Mouse (Mus musculus) midbrain, embryonic 11.5 days (tissue): ENCODE data around the gene Adipor2. TPM values are rescaled to one million over a fixed set of nuclear protein-coding genes. Genes with fewer than 3 reads are reported as not detected.
A peak's percentile ranks its signal among the peaks of the same experiment; 100 is the strongest.

ENCODE experiments used
- ATAC-seq: fragments of 200-750 bp; cut with Nextera tagmentation; 2 replicates; pipeline ENCODE4 v1.8.0; 2017; ENCODE audit warnings: moderate TSS enrichment, moderate library complexity; ENCODE audit not compliant: low FRiP score
- DNase-seq: peaks from one replicate; pipeline ENCODE4 v3.0.0; 2015; ENCODE audit warnings: low spot score; ENCODE audit errors: missing footprints
- H3K27ac ChIP-seq: fragments of 300-500 bp; sonication (generic); 2 replicates; pipeline ENCODE4 v1.5.1; 2014; ENCODE audit warnings: low read depth, low read length
- H3K27me3 ChIP-seq: fragments of 300-500 bp; sonication (generic); 2 replicates; pipeline ENCODE4 v1.6.1; 2014; ENCODE audit warnings: mild to moderate bottlenecking, low read length, moderate library complexity, mixed read lengths; ENCODE audit not compliant: control insufficient read depth, insufficient read depth
- H3K36me3 ChIP-seq: fragments of 300-500 bp; sonication (generic); 2 replicates; pipeline ENCODE4 v1.6.1; 2014; ENCODE audit warnings: mild to moderate bottlenecking, low read length, moderate library complexity, mixed read lengths; ENCODE audit not compliant: control insufficient read depth, insufficient read depth
- H3K4me1 ChIP-seq: fragments of 300-500 bp; sonication (generic); 2 replicates; pipeline ENCODE4 v1.6.1; 2014; ENCODE audit warnings: low read length; ENCODE audit not compliant: control insufficient read depth, insufficient read depth
- H3K4me2 ChIP-seq: fragments of 300-500 bp; sonication (generic); 2 replicates; pipeline ENCODE4 v1.6.1; 2014; ENCODE audit warnings: mild to moderate bottlenecking, moderate library complexity
- H3K4me3 ChIP-seq: fragments of 300-500 bp; sonication (generic); 2 replicates; pipeline ENCODE4 v1.5.1; 2014; ENCODE audit warnings: low read depth, low read length
- H3K9ac ChIP-seq: fragments of 300-500 bp; sonication (generic); 2 replicates; pipeline ENCODE4 v1.6.1; 2014; ENCODE audit warnings: low read length
- H3K9me3 ChIP-seq: fragments of 300-500 bp; sonication (generic); 2 replicates; pipeline ENCODE4 v1.6.1; 2016; ENCODE audit warnings: low read length; ENCODE audit not compliant: control insufficient read depth
- WGBS: fragments of 180-500 bp; shearing (Covaris S2); extraction: QIAGEN DNeasy Blood & Tissue Kit; methylation state at CpG from one replicate; pipeline ENCODE4 v1.1.7; 2014; 5-methylcytosine and 5-hydroxymethylcytosine counted together
- polyA plus RNA-seq: library from polyadenylated mRNA; unstranded; fragments of >200 nt; fragmentation: Nextera tagmentation; extraction: Ambion mirVana; gene quantifications from 2 replicates; pipeline ENCODE4 v1.2.1, GENCODE M21; 2014

The Adipor2 gene
- polyA plus RNA-seq, 1 experiment from 2014 or later: 18.7 TPM

DNA sequence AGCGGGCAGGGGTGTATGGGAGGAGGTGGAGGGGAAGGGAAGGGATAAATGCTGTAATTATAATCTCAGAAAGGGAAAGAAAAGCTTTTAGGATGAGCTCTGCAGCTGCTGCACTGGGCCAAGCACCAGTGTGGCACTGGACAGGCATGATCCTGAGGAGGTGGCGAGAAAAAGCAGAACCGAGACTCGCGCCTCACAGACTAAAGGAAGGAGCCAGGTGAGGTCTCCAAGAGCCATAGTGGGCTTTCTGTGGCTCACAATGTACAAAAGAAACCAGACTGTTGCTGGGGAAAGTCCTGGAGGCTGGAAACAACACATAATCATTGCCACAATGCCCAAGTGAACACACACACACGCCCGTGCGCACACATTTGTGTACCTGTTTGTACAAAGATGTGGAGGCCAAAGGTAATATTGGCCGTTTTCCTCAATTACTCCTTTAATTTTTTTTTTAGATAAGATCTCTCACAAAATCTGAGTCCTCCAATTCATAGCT, 66.8 kb downstream of the Adipor2 start:
- ATAC-seq: no peak
- no peaks in the 10 kb centered on the region for H3K27me3 ChIP-seq

DNA sequence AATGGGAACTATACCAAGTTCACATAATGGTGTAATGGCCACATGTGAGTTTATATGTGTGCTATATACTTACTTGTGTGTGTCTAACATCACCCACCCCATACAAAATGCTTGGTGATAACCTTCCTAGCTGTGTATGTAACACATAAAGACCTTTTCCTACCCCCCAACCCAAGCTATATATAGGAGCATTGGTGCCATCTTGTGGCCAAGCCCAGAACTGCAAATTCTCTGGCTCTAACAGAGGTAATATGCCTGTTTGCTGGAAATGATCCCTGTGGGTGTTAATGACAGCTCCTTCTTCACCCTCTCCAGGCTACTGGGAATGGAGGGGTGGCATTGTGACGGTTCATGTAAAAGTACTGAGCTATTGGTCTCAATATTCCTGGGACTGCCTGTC, 69.3 kb downstream of the Adipor2 start:
- peak; percentile 45 for ATAC-seq

More for the DNA sequence above, 66.8 kb downstream of the Adipor2 start:
- no peak overlapping the region for H3K9ac ChIP-seq
- H3K4me1 ChIP-seq: no peaks in the 10 kb centered on the region
- peak; percentile 66 for DNase-seq
- H3K36me3 ChIP-seq: peaks cover 15% of the 10 kb centered on the region
- WGBS: 89% methylated on average over 9 of the region's 9 CpGs
- no peak overlapping the region for H3K27ac ChIP-seq
- H3K4me2 ChIP-seq: no peak overlapping the region
- no peak overlapping the region for H3K4me3 ChIP-seq
- no peaks in the 10 kb centered on the region for H3K9me3 ChIP-seq

DNA sequence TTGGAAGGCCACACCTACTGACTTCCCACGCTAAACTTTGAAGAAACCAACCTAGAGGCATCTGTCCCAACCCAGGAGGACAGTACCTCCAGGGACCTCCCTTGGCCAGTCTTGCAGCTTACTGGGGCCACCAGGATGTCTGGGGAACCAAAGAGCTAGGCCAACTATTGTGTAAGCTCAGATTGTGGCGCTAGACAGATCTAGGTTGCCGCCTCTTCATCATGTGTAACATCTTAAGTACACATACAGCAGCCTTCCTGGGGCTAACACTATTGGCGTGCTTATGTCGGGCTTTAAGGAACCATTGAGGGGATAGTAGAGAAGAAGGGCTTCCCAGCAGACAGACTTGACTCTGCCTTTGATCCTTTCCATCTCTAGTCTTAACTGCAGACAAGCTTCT, 69.7 kb downstream of the Adipor2 start:
- DNase-seq: no peak
- Histone ChIP-seq H3K27me3 (no peaks in the 10 kb centered on the region), H3K4me1 (no peaks in the 10 kb centered on the region), H3K4me2 (no peak overlapping the region), H3K36me3 (no peaks in the 10 kb centered on the region), H3K9ac (no peak overlapping the region), H3K4me3 (no peak overlapping the region), H3K9me3 (no peaks in the 10 kb centered on the region), H3K27ac (no peak overlapping the region)
- WGBS: 66% methylated on average over 5 of the region's 5 CpGs
- ATAC-seq: no peak

More for the DNA sequence above, 69.3 kb downstream of the Adipor2 start:
- H3K4me3 ChIP-seq: no peak overlapping the region
- H3K4me2 ChIP-seq: no peak overlapping the region
- H3K27me3 ChIP-seq: no peaks in the 10 kb centered on the region
- WGBS: 5% methylated on average over 1 of the region's 1 CpGs
- H3K36me3 ChIP-seq: no peaks in the 10 kb centered on the region; the same call in 1 of the 2 replicates
- no peak overlapping the region for H3K27ac ChIP-seq
- no peaks in the 10 kb centered on the region for H3K9me3 ChIP-seq
- H3K9ac ChIP-seq: no peak overlapping the region
- DNase-seq: peak; percentile 100
- no peaks in the 10 kb centered on the region for H3K4me1 ChIP-seq

DNA sequence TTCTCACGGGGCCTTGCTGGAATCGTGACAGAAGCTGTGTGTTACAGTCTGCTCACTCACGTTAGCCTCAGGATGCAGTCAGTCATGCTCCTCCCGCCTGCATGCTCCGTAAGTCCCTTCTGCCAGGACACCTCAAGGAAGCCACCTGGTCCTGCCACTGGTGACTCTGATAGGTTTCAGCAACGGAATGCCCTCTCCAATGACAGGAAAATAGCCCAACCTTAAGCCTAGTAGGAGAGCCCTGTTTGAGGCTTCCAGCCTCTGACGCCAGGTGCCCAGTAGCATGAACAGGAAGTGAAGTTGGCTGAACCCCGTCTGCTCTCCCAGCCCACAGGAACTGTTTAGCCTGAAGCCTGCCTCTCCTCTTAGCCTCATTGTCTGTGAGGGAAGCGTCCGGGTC, 71.2 kb downstream of the Adipor2 start:
- no peak overlapping the region for H3K4me3 ChIP-seq
- no peaks in the 10 kb centered on the region for H3K27me3 ChIP-seq
- H3K4me1 ChIP-seq: no peaks in the 10 kb centered on the region
- H3K4me2 ChIP-seq: no peak overlapping the region
- DNase-seq: no peak
- no peak overlapping the region for H3K27ac ChIP-seq
- WGBS: 77% methylated on average over 10 of the region's 10 CpGs
- no peak overlapping the region for H3K9ac ChIP-seq
- ATAC-seq: no peak
- H3K9me3 ChIP-seq: no peaks in the 10 kb centered on the region
- H3K36me3 ChIP-seq: no peaks in the 10 kb centered on the region

DNA sequence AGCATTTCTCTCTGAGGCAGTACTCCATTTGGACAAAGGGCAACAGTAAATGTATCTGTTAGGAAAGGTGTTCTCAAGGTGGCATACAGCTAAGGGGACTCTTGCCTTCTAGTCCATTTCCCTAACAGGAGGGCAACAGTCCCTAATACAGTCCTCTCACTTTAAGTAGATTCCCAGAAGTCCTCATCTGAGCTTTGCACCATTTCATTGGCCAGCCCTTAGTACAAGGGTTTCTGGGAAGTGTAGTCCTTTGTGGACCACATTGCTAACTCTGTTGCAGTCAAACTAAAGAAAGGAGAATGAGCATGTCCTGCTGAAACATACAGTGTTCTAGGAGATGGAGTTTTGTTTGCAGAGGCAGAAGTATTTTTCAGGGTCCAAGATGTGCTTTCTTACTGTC, 76.1 kb downstream of the Adipor2 start:
- Histone ChIP-seq H3K4me3 (no peak overlapping the region), H3K27me3 (no peaks in the 10 kb centered on the region), H3K4me1 (peaks cover 13% of the 10 kb centered on the region), H3K9ac (no peak overlapping the region), H3K9me3 (no peaks in the 10 kb centered on the region), H3K27ac (no peak overlapping the region), H3K36me3 (no peaks in the 10 kb centered on the region), H3K4me2 (no peak overlapping the region)
- ATAC-seq (peak; percentile 77), DNase-seq (peak; percentile 89)

DNA sequence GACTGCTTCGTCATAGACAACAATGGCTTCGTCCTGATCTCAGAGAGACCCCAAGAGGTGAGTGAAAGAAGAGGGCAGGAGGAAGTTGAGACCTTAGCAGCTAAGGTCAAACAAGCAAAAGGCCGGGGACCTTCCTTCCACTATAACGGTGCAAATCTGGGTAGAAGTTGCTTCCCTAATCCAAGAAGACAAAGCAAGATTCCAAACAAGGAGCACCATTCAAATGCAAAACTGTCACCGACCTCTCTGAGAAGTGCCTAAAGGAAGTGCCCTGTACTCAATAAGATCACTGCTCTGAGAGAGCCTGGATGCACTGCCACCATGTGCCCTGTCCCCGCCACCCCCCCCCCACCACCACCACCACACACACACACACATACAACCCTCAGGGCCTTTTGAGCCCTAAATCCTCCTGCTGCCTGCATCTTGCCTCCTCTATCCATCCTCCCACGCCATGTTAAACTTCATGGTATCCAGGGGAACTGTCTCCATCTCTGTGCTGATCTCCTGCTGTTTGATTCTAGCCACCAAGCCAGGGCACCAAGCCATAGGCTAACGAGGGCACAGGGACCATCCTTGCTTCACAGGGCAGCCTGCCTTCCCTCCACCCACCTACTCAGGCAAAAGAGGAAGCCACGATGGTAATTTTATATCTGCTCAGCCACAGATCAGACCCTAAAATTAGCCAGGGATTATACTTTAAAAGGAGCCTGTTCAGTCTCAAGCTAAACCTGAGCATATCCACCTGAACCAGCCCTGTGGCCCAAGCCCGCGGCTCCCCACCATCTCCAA, 79.2 kb downstream of the Adipor2 start:
- H3K4me3 ChIP-seq: no peak overlapping the region
- ATAC-seq (no peak), DNase-seq (no peak)
- H3K36me3 ChIP-seq: no peaks in the 10 kb centered on the region
- no peak overlapping the region for H3K4me2 ChIP-seq
- 24% methylated on average over 10 of the region's 11 CpGs for WGBS
- peaks cover 13% of the 10 kb centered on the region for H3K4me1 ChIP-seq
- H3K9ac ChIP-seq: no peak overlapping the region
- H3K27me3 ChIP-seq: no peaks in the 10 kb centered on the region
- no peak overlapping the region for H3K27ac ChIP-seq
- no peaks in the 10 kb centered on the region for H3K9me3 ChIP-seq

DNA sequence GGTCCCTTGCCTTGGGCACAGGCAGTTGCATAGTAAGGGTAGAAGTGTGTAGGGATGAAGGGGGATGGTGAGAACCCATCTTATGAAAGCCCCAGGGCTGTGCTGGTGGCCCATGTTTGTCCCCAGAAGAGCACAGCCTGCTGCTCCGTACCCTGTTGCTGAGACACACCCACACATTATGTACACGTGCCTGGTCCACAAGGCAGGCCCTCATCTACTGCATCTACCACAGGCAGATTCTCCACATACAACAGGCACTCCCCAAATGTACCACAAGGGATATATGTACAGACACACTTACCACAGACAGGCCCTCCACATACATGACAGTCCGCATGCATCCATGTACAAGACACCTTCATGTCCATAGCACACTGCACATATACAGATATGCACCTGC, 80.2 kb downstream of the Adipor2 start:
- Histone ChIP-seq H3K27ac (no peak overlapping the region), H3K9ac (no peak overlapping the region), H3K27me3 (no peaks in the 10 kb centered on the region; the same call in 1 of the 2 replicates), H3K4me1 (peaks cover 13% of the 10 kb centered on the region), H3K4me2 (no peak overlapping the region), H3K36me3 (no peaks in the 10 kb centered on the region), H3K4me3 (no peak overlapping the region), H3K9me3 (no peaks in the 10 kb centered on the region)
- 64% methylated on average over 3 of the region's 3 CpGs for WGBS
- DNase-seq (no peak), ATAC-seq (no peak)

DNA sequence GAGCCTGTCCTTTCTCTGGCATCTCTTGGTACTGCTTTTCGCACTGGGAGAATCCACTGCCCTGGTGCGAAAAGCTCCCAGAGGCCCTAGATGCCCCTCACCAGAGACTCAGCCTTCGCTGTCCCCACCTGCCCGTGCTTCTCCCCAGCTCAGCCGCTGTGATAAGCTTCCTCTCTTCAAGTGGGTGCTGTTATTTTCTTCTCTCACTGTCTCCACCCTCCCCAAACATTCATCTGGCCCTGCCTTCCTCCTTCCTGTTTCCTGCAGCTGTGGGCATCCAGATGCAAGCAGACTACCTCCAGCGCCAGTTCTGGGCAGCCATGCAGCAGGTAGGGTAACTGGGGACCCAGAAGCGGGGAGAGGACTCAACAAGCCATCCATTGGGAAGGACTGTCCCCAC, 81.4 kb downstream of the Adipor2 start:
- Histone ChIP-seq H3K27ac (no peak overlapping the region), H3K4me1 (peaks cover 13% of the 10 kb centered on the region), H3K4me2 (no peak overlapping the region), H3K4me3 (no peak overlapping the region), H3K36me3 (no peaks in the 10 kb centered on the region), H3K27me3 (peaks cover 5% of the 10 kb centered on the region), H3K9ac (no peak overlapping the region), H3K9me3 (no peaks in the 10 kb centered on the region)
- 79% methylated on average over 7 of the region's 7 CpGs for WGBS
- DNase-seq (no peak), ATAC-seq (no peak)

DNA sequence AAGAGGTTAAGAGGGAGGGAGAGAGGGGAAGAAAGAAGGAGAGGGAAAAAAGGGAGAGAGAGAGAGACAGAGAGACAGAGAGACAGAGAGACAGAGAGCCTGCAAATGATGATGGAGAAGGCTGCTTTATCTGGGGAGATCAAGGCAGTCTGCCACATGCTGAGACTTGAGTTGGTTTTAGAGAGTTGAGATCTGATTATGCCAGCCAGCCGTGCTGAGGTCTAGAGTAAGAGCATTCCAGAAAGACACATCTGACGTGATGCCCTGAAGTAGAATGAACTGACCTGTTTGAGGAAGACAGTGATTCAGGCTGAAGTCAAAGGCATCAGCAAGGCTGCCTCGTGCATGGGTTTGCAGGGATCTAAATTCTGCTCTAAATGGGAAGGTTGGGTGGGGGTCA, 83.7 kb downstream of the Adipor2 start:
- DNase-seq: no peak
- ATAC-seq: no peak
- 37% methylated on average over 3 of the region's 3 CpGs for WGBS
- Histone ChIP-seq H3K4me1 (peaks cover 23% of the 10 kb centered on the region), H3K27ac (no peak overlapping the region), H3K27me3 (peaks cover 25% of the 10 kb centered on the region), H3K9ac (no peak overlapping the region), H3K4me2 (no peak overlapping the region), H3K36me3 (no peaks in the 10 kb centered on the region), H3K4me3 (no peak overlapping the region), H3K9me3 (no peaks in the 10 kb centered on the region)
